Mouse (Mus musculus) kidney, embryonic 16.5 days (tissue): ENCODE results near the gene Nupr1. TPM values are rescaled to one million over a fixed set of nuclear protein-coding genes. Genes with fewer than 3 reads are reported as not detected.

Experiments
- ATAC-seq: fragments of 200-750 bp; cut with Nextera tagmentation; 2 replicates; pipeline ENCODE4 v1.8.0; 2017; ENCODE audit warnings: moderate TSS enrichment; ENCODE audit not compliant: low FRiP score, low TSS enrichment
- H3K27ac ChIP-seq: fragments of 300-500 bp; sonication (generic); 2 replicates; pipeline ENCODE4 v1.5.1; 2014; ENCODE audit warnings: low read length
- H3K27me3 ChIP-seq: fragments of 300-500 bp; sonication (generic); 2 replicates; pipeline ENCODE4 v1.6.1; 2014; ENCODE audit warnings: low read length, control low read depth, mixed read lengths; ENCODE audit not compliant: insufficient read depth
- H3K36me3 ChIP-seq: fragments of 300-500 bp; sonication (generic); 2 replicates; pipeline ENCODE4 v1.6.1; 2014; ENCODE audit warnings: low read length, control low read depth, mixed read lengths; ENCODE audit not compliant: insufficient read depth
- H3K4me1 ChIP-seq: fragments of 300-500 bp; sonication (generic); 2 replicates; pipeline ENCODE4 v1.6.1; 2014; ENCODE audit warnings: low read length, control low read depth, mixed read lengths; ENCODE audit not compliant: insufficient read depth
- H3K4me2 ChIP-seq: fragments of 300-500 bp; sonication (generic); replicated peaks from 2 replicates; pipeline ENCODE4 v1.6.1; 2014; ENCODE audit warnings: low read depth, low read length
- H3K4me3 ChIP-seq: fragments of 300-500 bp; sonication (generic); 2 replicates; pipeline ENCODE4 v1.5.1; 2014; ENCODE audit warnings: mild to moderate bottlenecking, low read length
- H3K9ac ChIP-seq: fragments of 300-500 bp; sonication (generic); replicated peaks from 2 replicates; pipeline ENCODE4 v1.6.1; 2014; ENCODE audit warnings: low read length
- H3K9me3 ChIP-seq: fragments of 300-500 bp; sonication (generic); 2 replicates; pipeline ENCODE4 v1.6.1; 2016; ENCODE audit warnings: low read length, control low read depth
- WGBS: fragments of 180-500 bp; shearing (Covaris S2); extraction: QIAGEN DNeasy Blood & Tissue Kit; methylation state at CpG from one replicate; pipeline ENCODE4 v1.1.7; 2014; 5-methylcytosine and 5-hydroxymethylcytosine counted together
- polyA plus RNA-seq: library from polyadenylated mRNA; unstranded; fragments of >200 nt; fragmentation: Nextera tagmentation; extraction: Ambion mirVana; gene quantifications from 2 replicates; pipeline ENCODE4 v1.2.1, GENCODE M21; 2015

Nupr1 gene
- 6.8 and 9.5 TPM in 2 replicates for polyA plus RNA-seq

DNA sequence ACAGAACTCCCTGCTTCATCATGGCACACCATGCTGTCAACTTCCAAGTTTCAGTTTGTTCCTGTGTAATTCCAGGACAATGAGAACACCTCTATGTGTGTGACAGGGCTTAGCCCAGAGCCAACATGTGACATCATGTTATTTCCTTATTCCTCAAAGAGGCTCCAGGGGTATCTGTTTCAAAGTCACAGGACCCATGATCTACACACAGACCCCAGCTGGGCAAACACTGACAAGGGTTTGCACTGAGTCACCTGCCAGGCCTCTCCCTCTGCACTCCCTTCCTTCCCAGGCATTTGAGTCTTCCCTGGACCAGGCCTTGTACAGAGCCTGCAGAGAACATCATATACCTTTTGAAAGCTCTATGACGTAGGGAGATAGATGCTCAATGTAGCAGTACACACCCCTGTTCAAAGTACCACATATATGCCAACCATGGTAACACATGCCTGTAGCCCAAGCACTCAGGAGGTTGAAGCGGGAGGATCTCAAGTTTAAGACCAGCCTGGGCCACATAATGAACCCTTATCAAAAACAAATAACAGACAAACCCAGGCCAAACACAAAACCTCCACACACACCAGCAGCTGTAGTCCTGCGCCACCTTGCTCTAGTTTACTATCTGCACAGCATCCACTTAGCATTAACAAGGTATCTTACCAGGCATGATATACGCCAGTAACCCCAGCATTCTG lies at the start of gene Nupr1:
Gene Nupr1, minus strand, starts transcription at position 38 of the 695 bp plus-strand sequence.
- Histone ChIP-seq H3K36me3 (no peaks in the 10 kb centered on the region), H3K27me3 (no peaks in the 10 kb centered on the region), H3K4me2 (no peak within 1 kb of the TSS), H3K27ac (no peak within 1 kb of the TSS), H3K4me3 (no peak within 1 kb of the TSS), H3K4me1 (0 out of 2 replicates have a peak, but pooled peaks cover 3% of the 10 kb centered on the region), H3K9me3 (no peaks in the 10 kb centered on the region), H3K9ac (no peak within 1 kb of the TSS)
- 92% methylated on average over 4 of the region's 4 CpGs for WGBS
- ATAC-seq: no peak

DNA sequence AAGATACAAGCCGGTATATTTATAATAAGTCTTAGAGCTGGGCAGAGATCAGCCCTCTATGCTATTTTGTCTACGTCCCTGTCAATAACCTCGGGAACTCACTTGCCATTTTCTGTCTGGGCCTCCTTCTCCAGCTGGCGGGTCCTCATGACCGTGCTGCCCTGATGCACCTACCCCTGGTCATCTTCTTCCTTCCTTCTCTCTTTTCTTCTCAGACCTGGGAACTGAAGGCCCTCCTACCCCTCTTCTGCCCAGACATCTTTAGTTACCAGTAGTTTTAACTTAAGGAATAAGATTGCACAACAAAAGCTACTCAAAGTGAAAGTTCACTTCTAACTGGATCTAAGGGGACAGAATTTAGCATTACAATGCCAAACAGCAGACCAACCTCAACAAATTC lies 49.0 kb upstream of the Nupr1 start:
- 93% methylated on average over 5 of the region's 5 CpGs for WGBS
- ATAC-seq: no peak
- H3K27ac ChIP-seq: no peak overlapping the region
- H3K4me3 ChIP-seq: no peak overlapping the region
- no peaks in the 10 kb centered on the region for H3K27me3 ChIP-seq
- H3K9ac ChIP-seq: no peak overlapping the region
- peaks cover 3% of the 10 kb centered on the region; the same call in 1 of the 2 replicates for H3K36me3 ChIP-seq
- no peak overlapping the region for H3K4me2 ChIP-seq
- no peaks in the 10 kb centered on the region; the same call in 1 of the 2 replicates for H3K4me1 ChIP-seq
- no peaks in the 10 kb centered on the region for H3K9me3 ChIP-seq

DNA sequence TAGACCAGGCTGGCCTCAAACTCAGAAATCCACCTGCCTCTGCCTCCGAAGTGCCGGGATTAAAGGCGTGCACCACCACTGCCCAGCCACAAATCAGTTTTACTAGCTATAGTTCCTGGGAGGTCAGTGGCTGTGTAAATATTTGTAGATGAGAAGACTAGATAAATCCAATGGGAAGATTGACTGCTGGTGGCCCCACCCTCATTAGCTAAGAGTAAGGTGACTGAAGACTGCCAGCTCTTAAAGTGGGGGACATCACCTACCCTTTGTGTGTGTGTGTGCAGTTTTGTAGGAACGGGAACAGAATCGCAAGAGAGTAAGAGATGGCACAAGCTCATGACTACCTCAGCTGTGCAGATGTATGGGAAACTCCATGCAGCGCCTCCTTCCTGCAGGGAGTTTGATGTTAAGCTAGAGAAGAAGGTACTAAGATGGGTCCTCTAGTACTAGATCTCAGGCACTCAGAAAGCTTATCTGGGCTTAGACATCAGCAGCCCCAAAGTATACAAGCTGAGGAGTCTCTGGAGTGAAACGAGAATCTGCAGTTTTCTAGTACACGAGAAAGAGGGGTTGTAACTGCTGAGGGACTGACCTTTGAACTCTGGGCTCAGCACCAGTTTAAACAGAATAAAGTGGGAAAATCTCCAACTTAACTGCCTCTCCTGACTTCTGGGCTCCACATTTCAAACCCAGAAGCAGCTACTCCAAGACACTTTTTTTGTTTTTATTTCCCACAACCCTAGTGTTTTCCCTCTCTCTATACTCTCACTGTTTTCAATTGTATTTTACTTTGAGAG lies 48.1 kb upstream of the Nupr1 start:
- ATAC-seq: no peak
- WGBS: 60% methylated on average over 8 of the region's 8 CpGs
- no peak overlapping the region for H3K27ac ChIP-seq

GRCm38 (mm10) chr7:126676631-126677220 lies 46.1 kb upstream of the Nupr1 start:
- WGBS: 71% methylated on average over 4 of the region's 4 CpGs
- Histone ChIP-seq H3K9ac (no peak overlapping the region), H3K9me3 (no peaks in the 10 kb centered on the region), H3K4me1 (no peaks in the 10 kb centered on the region; the same call in 1 of the 2 replicates), H3K4me2 (no peak overlapping the region), H3K27me3 (no peaks in the 10 kb centered on the region), H3K27ac (no peak overlapping the region), H3K4me3 (no peak overlapping the region), H3K36me3 (peaks cover 15% of the 10 kb centered on the region)
- ATAC-seq: no peak

More for the DNA sequence above, 48.1 kb upstream of the Nupr1 start:
- Histone ChIP-seq H3K27me3 (no peaks in the 10 kb centered on the region), H3K4me2 (no peak overlapping the region), H3K9me3 (no peaks in the 10 kb centered on the region), H3K9ac (no peak overlapping the region), H3K4me1 (no peaks in the 10 kb centered on the region; the same call in 1 of the 2 replicates), H3K4me3 (no peak overlapping the region), H3K36me3 (peaks cover 3% of the 10 kb centered on the region; the same call in 1 of the 2 replicates)

- WGBS: 76% methylated on average over 1 of the region's 1 CpGs
- 0 out of 2 replicates have a peak, but pooled peaks have one; percentile 27 for ATAC-seq
- H3K9ac ChIP-seq: peak within 1 kb of the TSS; percentile 32; the same call in 1 of the 2 replicates
- H3K36me3 ChIP-seq: peaks cover 20% of the 10 kb centered on the region
- H3K9me3 ChIP-seq: no peaks in the 10 kb centered on the region
- no peak within 1 kb of the TSS; the same call in 1 of the 2 replicates for H3K4me3 ChIP-seq
- H3K4me2 ChIP-seq: peak within 1 kb of the TSS; percentile 25; the same call in 1 of the 2 replicates
- no peaks in the 10 kb centered on the region; the same call in 1 of the 2 replicates for H3K4me1 ChIP-seq
- H3K27me3 ChIP-seq: no peaks in the 10 kb centered on the region
- peak within 1 kb of the TSS; percentile 67; the same call in 1 of the 2 replicates for H3K27ac ChIP-seq
Measured at GRCm38 (mm10) chr7:126676207-126676606, 45.5 kb upstream of the Nupr1 start, which contains the start of gene Sult1a1. Gene Sult1a1 (minus strand): TSS chr7:126676432.

- no peaks in the 10 kb centered on the region for H3K9me3 ChIP-seq
- no peak overlapping the region; the same call in 1 of the 2 replicates for H3K4me2 ChIP-seq
- no peak overlapping the region for H3K9ac ChIP-seq
- H3K36me3 ChIP-seq: peaks cover 20% of the 10 kb centered on the region
- no peak overlapping the region for H3K27ac ChIP-seq
- 96% methylated on average over 8 of the region's 8 CpGs for whole genome bisulfite sequencing
- ATAC-seq: no peak
- no peaks in the 10 kb centered on the region for H3K27me3 ChIP-seq
- no peak overlapping the region for H3K4me3 ChIP-seq
- no peaks in the 10 kb centered on the region; the same call in 1 of the 2 replicates for H3K4me1 ChIP-seq
Measured at GRCm38 (mm10) chr7:126675104-126675503, 44.4 kb upstream of the Nupr1 start.

- peaks cover 20% of the 10 kb centered on the region for H3K36me3 ChIP-seq
- H3K9me3 ChIP-seq: no peaks in the 10 kb centered on the region
- 96% methylated on average over 9 of the region's 9 CpGs for WGBS
- no peaks in the 10 kb centered on the region for H3K4me1 ChIP-seq
- ATAC-seq: no peak
- H3K9ac ChIP-seq: no peak overlapping the region
- no peaks in the 10 kb centered on the region for H3K27me3 ChIP-seq
- no peak overlapping the region for H3K27ac ChIP-seq
- no peak overlapping the region for H3K4me2 ChIP-seq
- H3K4me3 ChIP-seq: no peak overlapping the region
Measured at GRCm38 (mm10) chr7:126672111-126672510, 41.5 kb upstream of the Nupr1 start.

GRCm38 (mm10) chr7:126670152-126670551 lies 39.5 kb upstream of the Nupr1 start:
- no peak overlapping the region for H3K4me3 ChIP-seq
- no peaks in the 10 kb centered on the region for H3K9me3 ChIP-seq
- no peak overlapping the region for H3K27ac ChIP-seq
- no peaks in the 10 kb centered on the region for H3K4me1 ChIP-seq
- no peak overlapping the region for H3K4me2 ChIP-seq
- 94% methylated on average over 3 of the region's 3 CpGs for WGBS
- no peaks in the 10 kb centered on the region for H3K27me3 ChIP-seq
- no peak overlapping the region for H3K9ac ChIP-seq
- peaks cover 28% of the 10 kb centered on the region for H3K36me3 ChIP-seq
- ATAC-seq: no peak

GRCm38 (mm10) chr7:126668452-126668851 lies 37.8 kb upstream of the Nupr1 start:
- Histone ChIP-seq H3K4me2 (no peak overlapping the region), H3K4me3 (no peak overlapping the region), H3K27ac (peak overlapping the region; percentile 89), H3K4me1 (no peaks in the 10 kb centered on the region), H3K27me3 (no peaks in the 10 kb centered on the region), H3K9ac (no peak overlapping the region), H3K36me3 (peaks cover 32% of the 10 kb centered on the region), H3K9me3 (no peaks in the 10 kb centered on the region)
- ATAC-seq: 0 out of 2 replicates have a peak, but pooled peaks have one; percentile 23
- 63% methylated on average over 5 of the region's 5 CpGs for WGBS
